Mouse (Mus musculus) liver, embryonic 13.5 days (tissue): Measurements from ENCODE around the gene Il12b. TPM values are rescaled to one million over a fixed set of nuclear protein-coding genes. Genes with fewer than 3 reads are reported as not detected.
"Not testable (repeated sequence)": the region's sequence is repeated elsewhere in the genome, so short reads cannot be mapped to it uniquely, and the experiment has no call there.

Experiments used
- ATAC-seq: fragments of 200-750 bp; cut with Nextera tagmentation; 2 replicates; pipeline ENCODE4 v1.8.0; 2017; ENCODE audit warnings: low read depth, mild to moderate bottlenecking, moderate number of reproducible peaks, moderate library complexity
- DNase-seq: peaks from one replicate; pipeline ENCODE4 v3.0.0; 2022
- H3K27ac ChIP-seq: fragments of 300-500 bp; sonication (generic); 2 replicates; pipeline ENCODE4 v1.5.1; 2015; ENCODE audit warnings: moderate library complexity, mild to moderate bottlenecking, inconsistent platforms
- H3K27me3 ChIP-seq: fragments of 300-500 bp; sonication (generic); 2 replicates; pipeline ENCODE4 v1.6.1; 2015; ENCODE audit warnings: mild to moderate bottlenecking, inconsistent platforms
- H3K36me3 ChIP-seq: fragments of 300-500 bp; sonication (generic); 2 replicates; pipeline ENCODE4 v1.6.1; 2015; ENCODE audit warnings: mild to moderate bottlenecking, inconsistent platforms
- H3K4me1 ChIP-seq: fragments of 300-500 bp; sonication (generic); replicated peaks from 2 replicates; pipeline ENCODE4 v1.6.1; 2015; ENCODE audit warnings: inconsistent platforms
- H3K4me2 ChIP-seq: fragments of 300-500 bp; sonication (generic); 2 replicates; pipeline ENCODE4 v1.6.1; 2015; ENCODE audit warnings: inconsistent platforms, mild to moderate bottlenecking, moderate library complexity
- H3K4me3 ChIP-seq: fragments of 300-500 bp; sonication (generic); replicated peaks from 2 replicates; pipeline ENCODE4 v1.5.1; 2015; ENCODE audit warnings: mild to moderate bottlenecking, inconsistent platforms
- H3K9ac ChIP-seq: fragments of 300-500 bp; sonication (generic); 2 replicates; pipeline ENCODE4 v1.6.1; 2015; ENCODE audit warnings: mild to moderate bottlenecking, inconsistent platforms
- H3K9me3 ChIP-seq: fragments of 300-500 bp; sonication (generic); replicated peaks from 2 replicates; pipeline ENCODE4 v1.6.1; 2016; ENCODE audit warnings: inconsistent platforms
- WGBS: fragments of 180-500 bp; shearing (Covaris S2); methylation state at CpG from one replicate; pipeline ENCODE4 v1.1.7; 2015; ENCODE audit not compliant: insufficient replicate concordance; 5-methylcytosine and 5-hydroxymethylcytosine counted together
- polyA plus RNA-seq: library from polyadenylated mRNA; unstranded; fragments of >200 nt; fragmentation: Nextera tagmentation; extraction: Ambion mirVana; gene quantifications from 2 replicates; pipeline ENCODE4 v1.2.1, GENCODE M21; 2015

The Il12b gene
- polyA plus RNA-seq, 1 experiment from 2014 or later = not detected

- Histone ChIP-seq H3K4me3 (no peak overlapping the region), H3K4me2 (no peak overlapping the region), H3K9me3 (no peaks in the 10 kb centered on the region), H3K27ac (no peak overlapping the region), H3K4me1 (0 out of 2 replicates have a peak, but pooled peaks cover 5% of the 10 kb centered on the region), H3K9ac (no peak overlapping the region), H3K36me3 (peaks cover 17% of the 10 kb centered on the region), H3K27me3 (no peaks in the 10 kb centered on the region)
- ATAC-seq = no peak
- no peak for DNase-seq
Observed at GRCm38 (mm10) chr11:44451046-44451445, 51.2 kb downstream of the Il12b start.

GRCm38 (mm10) chr11:44452016-44452415, 52.2 kb downstream of the Il12b start:
- not testable (repeated sequence) for H3K4me3 ChIP-seq, H3K9ac ChIP-seq, H3K9me3 ChIP-seq, H3K27me3 ChIP-seq, ATAC-seq, H3K4me1 ChIP-seq, H3K4me2 ChIP-seq, DNase-seq, H3K27ac ChIP-seq
- 79% methylated on average over 5 of the region's 5 CpGs for WGBS
- peaks cover 25% of the 10 kb centered on the region for H3K36me3 ChIP-seq

GRCm38 (mm10) chr11:44453423-44453822, 53.6 kb downstream of the Il12b start:
- H3K9ac ChIP-seq = no peak overlapping the region
- no peak overlapping the region for H3K4me3 ChIP-seq
- 0 out of 2 replicates have a peak, but pooled peaks cover 5% of the 10 kb centered on the region for H3K4me1 ChIP-seq
- no peak overlapping the region for H3K4me2 ChIP-seq
- H3K9me3 ChIP-seq = no peaks in the 10 kb centered on the region
- no peak overlapping the region; the same call in 1 of the 2 replicates for H3K27ac ChIP-seq
- WGBS = 55% methylated on average over 2 of the region's 2 CpGs
- DNase-seq (peak; percentile 27), ATAC-seq (peak; percentile 47; the same call in 1 of the 2 replicates)
- H3K27me3 ChIP-seq = no peaks in the 10 kb centered on the region
- peaks cover 35% of the 10 kb centered on the region for H3K36me3 ChIP-seq

GRCm38 (mm10) chr11:44461493-44461892, 61.6 kb downstream of the Il12b start:
- 79% methylated on average over 6 of the region's 6 CpGs for WGBS
- peaks cover 8% of the 10 kb centered on the region for H3K4me1 ChIP-seq
- ATAC-seq = no peak

More at GRCm38 (mm10) chr11:44461493-44461892, 61.6 kb downstream of the Il12b start:
- Histone ChIP-seq H3K4me2 (no peak overlapping the region), H3K9ac (no peak overlapping the region), H3K27ac (peak overlapping the region; percentile 35), H3K27me3 (no peaks in the 10 kb centered on the region), H3K4me3 (no peak overlapping the region), H3K36me3 (peaks cover 60% of the 10 kb centered on the region), H3K9me3 (no peaks in the 10 kb centered on the region)
- no peak for DNase-seq

Other genes starting within 250 kb of the Il12b start
- 43.9 and 47.6 TPM in 2 replicates for gene Ublcp1, start 70.4 kb downstream of the Il12b start, polyA plus RNA-seq
- gene Rnf145, start 118.9 kb downstream of the Il12b start, polyA plus RNA-seq = 45.9 and 47.8 TPM in 2 replicates
- gene Ebf1, start 217.3 kb downstream of the Il12b start, polyA plus RNA-seq = 0.24 and 0.31 TPM in 2 replicates